Mouse (Mus musculus) adrenal gland, postnatal 0 days (tissue): Measurements from ENCODE around the gene Usp50. TPM values are rescaled to one million over a fixed set of nuclear protein-coding genes. Genes with fewer than 3 reads are reported as not detected.

Source experiments
- polyA plus RNA-seq: library from polyadenylated mRNA; unstranded; fragments of >200 nt; fragmentation: Nextera tagmentation; extraction: Ambion mirVana; gene quantifications from 2 replicates; pipeline ENCODE4 v1.2.1, GENCODE M21; 2015

Usp50 gene
- polyA plus RNA-seq = 2.0 and 5.1 TPM in 2 replicates

DNA sequence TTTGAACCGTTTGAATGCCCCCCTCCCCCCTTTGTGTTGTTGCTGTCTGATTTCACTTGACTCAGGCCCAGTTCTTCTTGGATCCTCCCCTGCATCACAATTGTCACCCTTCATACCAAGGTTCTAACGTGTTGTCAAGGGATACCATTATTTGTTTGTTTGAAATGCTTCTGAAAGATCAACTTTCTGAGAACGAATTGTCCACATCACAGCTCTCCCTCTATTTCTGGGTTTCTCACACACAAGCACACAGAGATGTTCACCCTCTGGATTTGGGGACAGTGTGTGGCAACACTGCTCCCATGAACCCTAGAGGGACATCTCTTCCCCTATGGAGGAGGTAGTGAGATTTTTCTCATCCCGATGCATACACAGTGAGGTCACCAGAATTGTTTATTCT is at the start of gene Usp50:
Usp50 (minus strand) TSS at position 101 of the 400 bp plus-strand sequence.

DNA sequence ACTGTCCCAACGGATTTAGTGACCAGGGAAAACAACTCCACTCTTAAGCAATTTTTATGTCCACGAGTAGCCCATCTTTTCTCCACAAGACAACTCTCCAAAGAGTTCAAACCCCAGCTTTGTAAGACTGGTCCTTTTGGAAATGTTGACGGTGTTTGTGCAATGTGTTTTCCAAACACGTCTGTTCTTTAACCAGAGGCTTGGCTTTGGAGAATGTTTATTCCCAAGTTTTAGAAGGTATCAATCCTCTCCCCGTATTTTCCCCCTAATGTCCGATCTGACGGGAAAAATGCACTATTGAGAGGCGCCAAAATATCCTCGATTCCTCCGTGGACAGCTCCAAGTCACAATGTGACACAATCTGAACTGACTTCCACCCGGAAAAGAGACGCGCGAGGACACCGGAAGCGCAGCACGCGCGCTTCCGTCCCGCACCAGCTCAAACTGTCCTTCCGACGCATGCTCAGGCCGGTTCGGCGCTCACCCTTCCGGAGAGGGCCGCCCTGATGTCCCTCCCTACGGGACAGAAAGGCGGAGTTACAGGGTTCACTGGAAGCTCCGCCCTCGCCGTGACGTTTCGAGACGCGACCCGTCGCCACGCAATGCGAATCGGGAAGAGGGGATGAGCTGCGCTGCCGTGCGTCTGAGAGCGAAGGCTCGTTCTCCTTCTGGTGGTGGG is 76.4 kb downstream of the Usp50 start, which contains the start of gene Usp8:
Usp8 (plus strand) TSS at position 570 of the 679 bp plus-strand sequence.

DNA sequence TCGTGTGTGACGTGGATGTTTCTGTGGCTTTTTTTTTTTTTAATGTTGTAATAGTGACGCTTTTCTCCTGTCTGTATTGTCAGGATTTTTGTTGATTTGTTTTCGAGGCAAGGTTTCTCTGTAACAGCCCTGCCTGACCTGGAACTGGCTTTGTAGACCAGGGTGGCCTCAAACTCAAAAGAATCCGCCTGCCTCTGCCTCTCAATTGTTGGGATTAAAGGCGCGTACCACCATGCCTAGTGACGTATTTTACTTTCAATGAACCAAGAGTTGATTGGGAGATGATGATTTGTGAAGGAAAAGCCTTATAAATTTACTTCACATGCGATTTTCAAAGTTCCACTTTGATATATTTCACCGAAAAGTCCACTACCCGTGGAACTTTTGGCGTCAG is 107.2 kb downstream of the Usp50 start, which contains the start of gene Gabpb1:
Gabpb1 (minus strand) TSS at position 216 of the 394 bp plus-strand sequence.

Other genes starting within 250 kb of the Usp50 start
- gene Slc27a2, start 231.1 kb downstream of the Usp50 start, polyA plus RNA-seq = 20.7 and 27.3 TPM in 2 replicates
- 13.5 and 35.0 TPM in 2 replicates for gene Hdc, start 164.2 kb downstream of the Usp50 start, polyA plus RNA-seq
- gene Gabpb1, start 107.1 kb downstream of the Usp50 start, polyA plus RNA-seq = 17.3 and 21.0 TPM in 2 replicates
- gene Usp8, start 76.1 kb downstream of the Usp50 start, polyA plus RNA-seq = 24.5 and 37.2 TPM in 2 replicates
- 21.1 and 31.1 TPM in 2 replicates for gene Trpm7, start 92.8 kb upstream of the Usp50 start, polyA plus RNA-seq
- gene Sppl2a, start 149.8 kb upstream of the Usp50 start, polyA plus RNA-seq = 33.6 and 63.9 TPM in 2 replicates
- 5.4 and 6.6 TPM in 2 replicates for gene Ap4e1, start 225.2 kb upstream of the Usp50 start, polyA plus RNA-seq